Mouse (Mus musculus) liver (tissue): Measurements from ENCODE around the gene Fam71b.
"Not testable (repeated sequence)": the region's sequence is repeated elsewhere in the genome, so short reads cannot be mapped to it uniquely, and the experiment has no call there.

Source experiments
- DNase-seq: peaks from one replicate; pipeline ENCODE4 v3.0.0-alpha.2; 2020; ENCODE audit warnings: mixed read lengths

Fam71b gene

DNA sequence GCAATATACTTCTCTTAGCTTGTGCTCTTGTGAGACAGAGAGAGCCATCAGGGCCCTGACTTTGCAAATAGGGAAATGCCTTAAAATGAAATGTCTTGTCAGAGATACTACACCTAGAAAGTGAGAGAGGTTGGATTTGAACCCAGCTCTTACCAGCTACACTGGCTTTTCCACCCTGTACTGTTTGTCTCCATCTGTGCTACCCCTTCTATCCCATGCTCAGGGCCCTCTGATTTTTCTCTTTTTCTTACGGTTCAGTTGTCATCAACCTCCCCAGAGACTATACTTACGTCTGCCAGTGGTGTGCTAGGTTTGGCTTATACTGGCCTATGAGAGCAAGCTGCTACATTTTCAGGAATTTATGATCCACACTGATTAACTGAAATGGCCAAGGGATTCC, 11.4 kb upstream of the Fam71b start:
- no peak for DNase-seq

DNA sequence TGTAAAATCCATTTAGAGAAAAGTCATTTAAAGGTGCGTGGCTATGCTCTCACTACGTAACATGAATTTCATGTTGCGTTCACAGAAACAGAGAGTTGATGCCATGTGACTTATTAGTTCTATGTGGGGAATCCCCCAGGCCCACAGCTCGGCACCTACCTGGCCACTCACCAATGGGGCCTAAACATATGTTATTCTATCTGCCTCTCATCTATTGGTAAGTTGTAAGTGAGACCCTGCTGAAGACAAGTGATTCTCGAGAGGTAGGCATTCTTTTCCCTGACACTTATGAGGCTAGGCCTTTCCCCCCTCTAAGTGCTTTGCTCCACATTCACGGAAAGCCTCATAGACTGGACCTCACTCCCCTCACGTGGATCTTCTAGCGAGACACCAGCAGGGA, 9.8 kb upstream of the Fam71b start:
- DNase-seq = no peak

DNA sequence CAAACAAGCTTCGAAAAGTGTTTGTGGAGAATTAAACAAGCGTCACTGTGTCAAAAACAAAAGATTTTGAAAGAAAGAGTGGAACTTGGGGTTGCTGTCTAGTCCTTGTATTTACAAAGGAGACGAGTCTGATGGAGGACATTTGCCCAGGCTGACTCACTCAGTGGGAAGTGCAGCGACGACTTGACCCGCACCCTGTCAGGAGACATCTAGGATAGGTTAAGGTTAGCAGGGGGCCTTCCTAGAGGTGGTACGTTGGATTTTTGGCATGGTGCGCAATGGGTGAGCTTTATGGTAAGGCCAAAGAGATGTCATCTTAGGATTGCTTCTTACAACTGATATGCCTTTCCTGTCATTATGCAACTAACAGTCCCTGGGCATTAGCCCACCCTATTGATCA, 9.3 kb upstream of the Fam71b start:
- no peak for DNase-seq

DNA sequence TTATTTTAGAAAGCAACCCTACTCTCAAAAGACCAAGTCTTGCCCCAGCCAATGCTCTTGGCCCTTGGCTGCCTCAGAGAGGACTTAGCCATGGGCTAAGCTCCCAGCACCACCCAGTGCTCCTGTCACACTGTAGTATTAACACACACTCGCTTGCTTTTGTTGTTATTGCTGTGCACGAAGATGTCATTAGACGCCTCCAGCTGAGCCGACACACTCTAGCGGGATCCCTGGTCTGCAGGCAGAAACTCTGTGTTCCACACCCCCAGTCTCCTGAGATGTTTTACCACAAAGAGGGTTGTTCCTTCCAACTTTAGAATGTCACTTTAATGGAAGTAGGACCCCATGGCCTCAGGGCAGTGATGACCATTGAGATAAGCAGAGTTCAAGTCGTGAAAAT, 7.9 kb upstream of the Fam71b start:
- DNase-seq = no peak

DNA sequence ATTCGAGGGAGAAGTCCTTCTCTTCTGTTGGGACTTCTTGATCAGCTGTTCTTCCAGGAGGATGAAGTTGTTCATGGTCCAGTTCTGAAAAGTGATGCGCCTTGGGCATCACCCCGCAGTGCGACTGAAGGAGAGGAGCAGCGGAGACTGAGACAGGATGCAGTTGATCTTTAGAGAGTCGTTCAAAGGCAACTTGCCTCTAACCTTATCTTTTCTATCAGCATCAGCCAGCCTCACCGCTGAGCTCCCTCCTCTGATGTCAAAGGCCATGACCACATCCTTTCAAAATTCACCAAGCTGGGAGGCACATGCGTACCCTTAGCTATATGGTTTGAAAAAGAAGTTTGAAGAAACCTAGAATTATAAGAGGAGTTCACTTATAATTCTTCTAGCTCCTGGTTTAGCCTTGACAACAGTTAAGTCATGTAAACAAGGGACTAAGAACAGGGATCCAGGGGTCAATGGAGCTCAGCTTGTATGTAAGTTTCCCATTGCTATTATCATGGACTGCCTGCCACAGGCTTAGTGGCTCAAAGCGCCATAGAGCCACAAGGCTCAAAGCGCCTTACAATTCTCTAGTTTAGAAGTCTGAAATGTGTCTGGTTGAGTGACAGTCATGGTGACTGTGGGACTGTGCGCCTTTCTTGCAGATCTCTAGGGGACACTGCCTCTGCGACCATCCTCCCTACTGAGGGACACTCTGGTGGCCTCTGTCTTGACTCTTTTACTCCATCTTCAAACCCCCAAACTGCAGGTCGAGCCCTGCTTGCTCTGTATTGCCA, 6.8 kb upstream of the Fam71b start, which contains the start of gene Itk:
Gene Itk (minus strand): TSS at position 180 of the 782 bp plus-strand sequence.
- DNase-seq = no peak

DNA sequence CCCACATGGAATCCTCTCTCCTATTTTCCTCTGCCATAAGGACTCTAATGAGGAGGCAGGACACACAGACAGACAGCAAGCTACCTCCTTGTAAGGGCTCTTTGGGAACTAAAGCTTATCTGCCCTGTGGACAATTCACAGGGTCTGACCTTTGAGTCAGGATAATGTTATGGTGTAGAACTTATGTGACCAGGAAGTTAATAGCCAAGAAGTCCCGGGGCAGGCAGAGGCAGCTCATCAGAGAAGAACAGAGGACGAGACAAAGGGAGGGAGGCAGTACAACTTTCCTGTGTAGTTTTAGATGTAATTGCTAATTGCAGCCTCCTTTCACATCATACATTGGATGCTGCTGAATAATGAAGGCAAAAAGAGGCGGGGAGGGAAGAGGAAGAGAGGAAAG, 5.7 kb upstream of the Fam71b start:
- no peak for DNase-seq

DNA sequence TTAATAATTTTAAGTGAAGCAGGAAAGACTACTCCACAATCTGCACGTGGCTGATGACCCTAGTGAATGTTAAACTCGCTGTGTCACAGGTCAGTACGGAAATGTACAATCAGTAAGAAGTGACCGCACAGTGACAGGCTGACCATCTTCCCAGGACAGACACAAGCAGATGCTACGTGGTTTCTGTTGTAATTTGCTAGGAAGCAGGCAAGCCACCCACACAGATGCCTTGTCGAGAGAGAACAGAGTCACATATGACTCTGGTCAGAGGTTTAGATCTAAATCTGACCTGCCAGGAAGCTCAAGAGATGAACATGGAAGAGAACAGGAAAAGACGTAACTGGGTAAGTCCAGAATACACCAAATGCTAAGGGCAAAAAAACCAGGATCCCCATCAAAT, 3.5 kb upstream of the Fam71b start:
- DNase-seq = no peak

DNA sequence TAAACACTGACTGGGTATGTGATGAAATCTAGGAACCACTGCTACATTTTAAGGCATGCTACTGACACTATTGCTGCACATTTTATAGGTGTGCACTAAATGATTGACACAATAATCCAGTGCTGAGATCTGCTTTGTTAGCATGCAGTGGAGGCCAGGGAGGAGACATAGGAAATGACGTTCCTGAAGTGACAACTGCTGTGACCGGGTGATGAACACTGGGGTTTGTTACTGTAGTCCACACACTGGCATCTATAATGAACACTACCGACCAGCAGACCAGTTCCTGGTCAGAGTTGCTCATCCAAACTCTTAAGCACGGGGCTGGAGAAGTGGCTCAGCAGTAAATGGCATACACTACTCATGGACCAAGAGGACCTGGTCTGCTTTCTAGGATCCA, 2.9 kb upstream of the Fam71b start:
- no peak for DNase-seq

DNA sequence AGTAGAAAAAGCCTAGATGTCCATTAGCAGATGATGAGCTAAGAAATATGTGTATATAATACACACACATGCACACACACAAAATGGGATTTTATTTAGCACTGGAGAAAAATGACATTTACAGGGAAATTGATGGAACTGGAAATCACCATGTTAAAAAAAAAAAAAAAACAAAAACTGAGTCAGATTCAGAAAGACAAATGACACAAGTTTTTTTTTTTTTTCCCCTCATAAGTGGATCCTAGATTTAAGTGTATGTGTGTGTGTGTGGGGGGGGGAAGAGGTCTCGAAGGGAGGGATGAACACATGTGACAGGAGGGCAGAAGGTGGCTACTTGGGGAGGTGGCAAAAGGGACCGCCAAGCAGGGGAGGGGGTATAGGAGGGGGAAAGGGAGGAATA, 1.3 kb upstream of the Fam71b start:
- DNase-seq = no peak

DNA sequence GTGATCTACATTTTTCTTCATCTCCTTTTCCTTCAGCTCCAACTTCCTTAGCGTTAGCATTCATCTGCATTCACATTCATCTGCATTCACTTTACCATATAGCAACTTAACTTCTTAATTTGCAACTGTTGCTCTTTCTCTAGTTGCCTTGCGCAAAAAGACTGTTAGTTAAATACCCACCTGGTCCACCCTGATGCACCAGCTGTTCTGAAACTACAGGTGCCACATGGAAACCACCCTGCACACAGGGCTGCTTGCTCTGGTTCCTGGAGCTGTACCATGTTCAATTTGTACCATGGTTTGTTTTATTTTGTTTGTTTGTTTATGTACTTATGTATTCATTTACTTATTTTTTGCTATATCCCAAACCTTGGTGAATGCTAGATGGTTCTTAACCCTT, 661 bp upstream of the Fam71b start:
- no peak for DNase-seq

DNA sequence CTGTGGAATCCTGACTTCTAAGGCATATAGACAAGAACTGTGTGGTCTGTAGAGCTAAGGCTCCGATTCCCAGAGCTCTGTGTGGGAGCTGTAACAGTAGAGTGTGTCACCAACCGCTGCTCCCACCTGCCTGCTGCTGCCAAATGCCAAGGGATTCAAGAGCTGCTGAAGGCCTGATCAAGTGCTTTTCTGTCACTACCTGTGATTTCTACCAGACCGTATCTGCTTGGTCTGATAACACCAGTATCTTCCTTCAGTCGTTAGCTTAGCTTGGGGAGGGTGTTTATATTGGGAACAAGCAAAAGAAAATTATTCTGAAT, 461 bp downstream of the Fam71b start:
- DNase-seq = no peak

DNA sequence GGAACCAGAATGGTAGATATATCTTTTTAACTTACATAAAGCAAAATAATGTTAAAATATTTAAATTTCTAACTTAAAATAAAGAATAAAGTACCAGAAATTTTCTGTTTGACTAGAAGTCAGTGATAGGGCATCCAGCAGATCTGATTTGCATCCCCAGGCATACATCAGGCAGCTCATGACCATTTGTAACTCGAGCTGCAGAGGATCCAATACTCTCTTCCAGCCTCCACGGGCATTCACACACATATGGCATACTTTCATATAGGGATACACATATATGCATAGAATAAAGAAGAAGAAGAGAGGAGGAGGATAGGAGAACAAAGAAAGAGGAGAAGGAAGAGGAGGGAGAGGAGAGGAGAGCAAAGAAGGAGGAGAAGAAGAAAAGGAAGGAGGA, 1.5 kb downstream of the Fam71b start:
- DNase-seq = no peak

DNA sequence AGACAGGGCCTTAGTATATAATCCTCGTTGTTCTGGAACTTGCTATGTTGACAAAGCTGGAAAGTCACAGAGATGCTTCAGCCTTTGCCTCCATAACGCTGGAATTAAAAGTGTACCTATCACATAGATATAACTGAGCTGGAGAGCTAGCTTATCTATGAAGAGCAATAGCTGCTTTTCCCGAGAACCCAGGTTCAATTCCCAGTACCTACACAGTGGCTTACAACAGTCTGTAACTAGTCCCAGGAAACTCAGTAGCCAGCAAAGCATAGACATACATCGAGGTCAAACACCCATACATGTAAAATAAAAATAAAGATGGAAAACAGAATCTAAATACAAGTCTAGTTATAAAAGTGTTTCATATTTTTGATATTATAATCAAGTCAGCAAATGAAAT, 2.1 kb downstream of the Fam71b start:
- no peak for DNase-seq

DNA sequence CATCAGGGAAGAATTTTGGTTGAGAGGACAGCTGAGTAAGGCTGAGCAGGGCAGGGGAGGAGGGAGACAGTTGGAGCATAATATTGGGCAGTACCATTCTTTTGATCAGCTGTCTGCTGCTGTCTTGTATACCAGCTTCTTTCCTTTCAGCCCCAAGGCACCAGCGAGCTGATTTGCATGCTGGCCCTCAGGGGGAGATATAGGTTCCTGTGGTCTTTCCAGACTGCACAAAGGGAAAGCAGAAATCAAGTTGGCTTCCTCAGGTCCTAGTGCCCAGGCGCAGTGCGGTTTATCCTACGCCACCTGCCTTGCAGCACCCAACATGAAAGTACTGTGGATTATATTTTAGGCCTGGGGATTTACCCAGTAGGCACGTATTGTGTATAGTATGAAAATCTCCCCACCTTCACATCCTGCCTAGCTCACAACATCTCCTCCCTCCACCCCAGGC, 2.6 kb downstream of the Fam71b start:
- no peak for DNase-seq

DNA sequence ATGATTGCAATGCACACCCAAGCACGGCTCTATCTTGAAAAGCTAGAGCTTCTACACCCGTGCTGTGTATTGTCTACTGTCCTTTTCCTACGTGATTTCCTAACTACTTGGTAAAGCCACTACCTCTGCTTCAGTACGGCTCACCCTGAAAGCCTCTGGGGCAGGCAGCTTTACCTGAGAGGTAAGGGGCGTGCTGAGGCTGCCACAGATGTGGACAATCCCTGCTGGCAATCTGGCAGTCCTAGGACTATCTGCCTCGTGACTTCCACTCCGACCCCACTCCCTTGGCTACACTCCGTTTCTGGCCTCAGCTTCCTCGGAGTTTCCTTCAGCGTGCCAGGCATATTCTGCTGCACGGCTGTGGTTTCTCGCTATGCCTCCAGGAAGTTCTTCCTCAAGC, 5.2 kb downstream of the Fam71b start:
- no peak for DNase-seq

DNA sequence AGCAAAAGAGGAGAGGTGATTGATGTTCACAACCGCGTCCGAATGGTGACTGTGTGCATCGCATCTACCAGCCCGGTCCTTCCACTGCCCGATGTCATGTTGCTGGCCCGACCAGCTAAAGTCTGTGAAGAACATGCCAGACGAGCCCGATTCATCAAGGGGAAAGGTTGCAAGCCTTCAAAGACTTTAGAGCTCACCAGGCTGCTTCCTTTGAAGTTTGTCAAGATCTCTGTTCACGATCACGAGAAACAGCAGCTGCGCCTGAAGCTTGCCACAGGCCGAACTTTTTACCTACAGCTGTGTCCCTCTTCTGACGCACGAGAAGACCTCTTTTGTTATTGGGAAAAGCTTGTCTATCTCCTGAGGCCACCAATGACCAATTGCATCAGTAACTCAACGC, 8.6 kb downstream of the Fam71b start:
- no peak for DNase-seq

DNA sequence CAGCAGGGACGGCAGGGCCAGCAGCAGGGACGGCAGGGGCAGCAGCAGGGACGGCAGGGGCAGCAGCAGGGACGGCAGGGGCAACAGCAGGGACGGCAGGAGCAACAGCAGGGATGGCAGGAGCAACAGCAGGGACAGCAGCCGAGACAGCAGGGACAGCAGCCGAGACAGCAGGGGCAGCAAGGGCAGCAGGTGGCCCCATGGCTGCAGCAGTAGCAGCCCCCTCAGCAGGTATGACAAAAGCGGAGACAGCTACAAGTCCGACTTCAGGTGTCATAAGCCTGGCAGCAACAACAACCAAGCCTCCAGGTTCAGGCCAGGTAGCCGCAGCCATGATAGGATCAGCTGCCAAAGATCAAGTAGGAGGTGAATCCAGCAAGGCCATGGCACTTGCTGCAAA, 10.4 kb downstream of the Fam71b start:
- DNase-seq = no peak

DNA sequence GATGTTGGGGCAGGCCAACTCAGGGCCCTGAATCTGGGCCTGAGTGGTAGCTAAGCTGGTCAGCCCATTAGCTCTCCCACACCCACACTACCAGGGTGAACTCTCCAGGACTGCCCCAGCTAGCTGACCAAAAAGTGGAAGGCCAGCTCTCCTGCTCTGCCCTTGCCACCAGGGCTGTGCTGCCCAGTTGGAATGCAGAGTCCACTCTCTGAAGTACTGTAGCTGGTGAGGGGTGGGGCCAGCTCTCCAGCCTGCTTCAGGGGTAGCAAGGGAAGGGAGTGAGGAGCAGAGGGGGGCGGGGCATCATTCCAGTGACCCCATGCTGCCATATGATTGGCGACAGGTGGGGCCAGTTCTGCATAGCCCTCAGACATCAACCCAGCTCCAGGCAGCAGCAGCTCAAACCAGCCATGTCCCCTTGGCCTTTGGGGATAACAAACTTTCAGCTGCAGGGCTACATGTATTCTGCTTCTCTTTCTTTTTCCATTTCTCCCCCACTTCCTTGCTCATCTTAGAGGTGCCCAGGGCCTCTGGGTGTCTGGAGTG, 13.7 kb downstream of the Fam71b start:
- DNase-seq = no peak

DNA sequence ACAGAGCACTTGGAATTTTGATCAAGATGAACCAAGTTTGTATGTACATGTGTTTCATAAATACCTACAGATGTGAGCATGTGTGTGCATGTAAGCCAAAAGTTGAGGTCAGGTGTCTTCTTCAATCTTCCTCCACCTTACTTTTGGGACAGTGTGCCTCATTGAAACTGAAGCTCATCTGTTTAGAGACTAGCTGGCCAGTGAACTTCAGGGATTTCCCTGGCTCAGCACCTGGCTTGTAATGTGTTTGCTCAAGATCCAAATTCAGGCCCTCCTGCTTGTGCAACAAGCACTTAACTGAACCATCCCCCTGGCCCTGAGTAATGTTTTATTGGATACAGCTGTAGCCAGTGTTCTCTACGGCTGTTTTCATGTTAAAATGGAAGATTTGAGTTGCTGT, 22.1 kb downstream of the Fam71b start:
- DNase-seq = no peak

DNA sequence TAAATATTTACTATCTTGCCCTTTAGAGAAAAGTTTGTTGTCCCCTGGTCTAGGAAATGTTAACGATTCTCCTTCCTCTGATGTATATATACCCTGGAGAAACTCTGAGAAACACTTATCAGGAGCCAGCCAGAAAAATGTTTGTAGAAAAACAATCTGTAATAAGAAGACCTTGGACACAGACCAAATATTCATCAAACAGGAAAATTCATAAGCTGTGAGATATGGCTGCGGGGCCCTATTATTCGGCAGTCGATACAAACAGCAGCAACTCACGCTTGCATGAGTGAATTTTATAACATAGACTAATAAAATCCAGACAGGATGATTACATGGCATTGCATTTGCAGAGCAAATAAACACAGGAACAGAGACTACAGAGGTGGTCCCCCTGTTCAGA, 22.5 kb downstream of the Fam71b start:
- no peak for DNase-seq

DNA sequence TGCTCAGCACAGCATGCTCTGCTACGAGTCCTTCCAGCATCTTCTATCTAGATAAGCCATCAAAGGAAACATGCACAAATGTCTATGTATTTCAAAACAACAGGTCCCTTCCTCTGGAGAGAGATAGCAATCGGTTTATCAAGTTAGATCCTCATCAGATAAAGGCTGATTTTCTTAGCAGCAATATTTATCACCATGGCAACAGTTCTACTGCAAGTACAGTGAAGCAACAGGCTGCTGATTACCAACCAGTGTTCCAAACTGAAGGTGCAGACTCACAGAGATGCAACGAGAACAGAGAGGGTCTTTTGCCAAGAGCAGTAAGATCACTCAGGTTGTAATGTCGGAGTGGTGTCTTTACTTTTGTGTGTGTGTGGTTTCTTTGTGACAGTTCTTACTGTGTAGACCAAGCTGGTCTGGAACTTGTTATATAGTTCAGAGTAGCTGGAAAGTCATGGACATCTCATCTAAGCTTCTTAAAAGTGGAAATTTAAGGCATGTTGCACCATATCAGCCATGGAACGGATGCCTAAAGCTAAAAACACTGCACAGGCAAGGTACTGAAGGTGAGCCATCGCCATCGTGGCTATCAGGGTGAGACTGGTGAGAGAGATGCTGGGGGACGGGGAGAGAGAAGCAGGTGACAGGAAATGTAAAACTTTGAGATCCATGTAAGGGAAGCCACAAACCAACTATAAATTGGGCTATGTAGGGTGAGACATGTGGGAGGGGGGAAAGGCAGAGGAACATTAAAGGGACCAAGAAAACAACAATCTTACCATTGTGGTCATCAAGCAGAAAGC, 24.9 kb downstream of the Fam71b start:
- DNase-seq = no peak

DNA sequence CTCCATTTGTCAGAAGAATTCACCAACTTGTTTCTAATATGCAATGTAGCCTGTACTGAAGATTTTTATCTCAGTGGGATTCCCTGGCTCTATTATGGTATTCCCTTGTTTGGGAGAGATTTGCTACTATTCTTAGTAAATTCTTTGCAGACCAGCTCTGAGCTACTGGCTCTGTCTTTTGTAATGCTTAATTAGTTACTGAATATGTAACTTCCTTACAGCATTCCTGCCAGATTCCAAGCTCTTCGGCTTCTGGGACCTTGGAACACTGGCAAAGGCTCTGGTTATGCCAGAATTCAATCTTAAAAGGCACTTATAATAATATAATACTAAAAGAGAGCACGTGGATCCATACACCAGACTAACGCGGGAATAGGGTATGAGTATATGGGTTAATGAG, 31.8 kb downstream of the Fam71b start:
- DNase-seq = not testable (repeated sequence)

DNA sequence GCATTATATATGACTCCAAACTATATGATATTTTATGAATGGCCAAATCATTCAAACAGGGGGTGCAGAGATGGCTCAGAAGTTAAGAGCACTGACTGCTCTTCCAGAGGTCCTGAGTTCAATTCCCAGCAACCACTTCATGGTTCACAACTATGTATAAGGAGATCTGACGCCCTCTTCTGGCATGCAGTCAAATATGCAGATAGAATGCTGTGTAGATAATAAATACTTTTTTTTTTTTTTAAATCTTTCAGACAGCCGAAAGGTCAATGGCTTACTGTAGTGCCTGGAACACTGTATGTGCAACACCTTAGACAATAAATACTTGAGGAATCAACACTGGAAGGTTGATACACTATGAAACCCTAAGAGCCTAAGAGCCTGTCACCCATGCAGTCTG, 33.8 kb downstream of the Fam71b start:
- DNase-seq = no peak

DNA sequence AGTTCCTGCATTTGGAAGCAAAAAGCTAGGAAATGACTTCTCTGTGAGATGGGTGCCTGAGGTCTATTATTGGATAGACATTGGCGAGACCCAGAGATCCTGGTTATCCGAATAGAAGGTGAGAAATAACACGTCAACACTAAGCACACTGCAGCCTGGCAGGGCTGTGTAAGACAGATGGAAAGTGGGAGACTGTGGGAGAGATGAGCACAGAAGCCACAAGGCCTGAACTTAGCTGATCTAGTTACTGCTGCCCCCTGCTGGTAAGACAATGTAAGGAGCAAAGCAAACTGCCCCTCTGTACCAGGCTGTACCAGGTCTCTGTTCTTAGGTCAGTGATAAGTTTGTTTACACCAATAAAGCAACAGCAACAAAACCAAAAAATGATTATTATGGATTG, 34.8 kb downstream of the Fam71b start:
- DNase-seq = peak; percentile 81
